Mouse (Mus musculus) right cerebral cortex, adult 2 months (tissue): ENCODE measurements around the gene Dlec1.

Source experiments
- DNase-seq, 2 experiments: peaks; one replicate each; pipeline ENCODE4 v3.0.0; 2021 to 2022; ENCODE audit warnings: low spot score in 2 of 2

The Dlec1 gene

DNA sequence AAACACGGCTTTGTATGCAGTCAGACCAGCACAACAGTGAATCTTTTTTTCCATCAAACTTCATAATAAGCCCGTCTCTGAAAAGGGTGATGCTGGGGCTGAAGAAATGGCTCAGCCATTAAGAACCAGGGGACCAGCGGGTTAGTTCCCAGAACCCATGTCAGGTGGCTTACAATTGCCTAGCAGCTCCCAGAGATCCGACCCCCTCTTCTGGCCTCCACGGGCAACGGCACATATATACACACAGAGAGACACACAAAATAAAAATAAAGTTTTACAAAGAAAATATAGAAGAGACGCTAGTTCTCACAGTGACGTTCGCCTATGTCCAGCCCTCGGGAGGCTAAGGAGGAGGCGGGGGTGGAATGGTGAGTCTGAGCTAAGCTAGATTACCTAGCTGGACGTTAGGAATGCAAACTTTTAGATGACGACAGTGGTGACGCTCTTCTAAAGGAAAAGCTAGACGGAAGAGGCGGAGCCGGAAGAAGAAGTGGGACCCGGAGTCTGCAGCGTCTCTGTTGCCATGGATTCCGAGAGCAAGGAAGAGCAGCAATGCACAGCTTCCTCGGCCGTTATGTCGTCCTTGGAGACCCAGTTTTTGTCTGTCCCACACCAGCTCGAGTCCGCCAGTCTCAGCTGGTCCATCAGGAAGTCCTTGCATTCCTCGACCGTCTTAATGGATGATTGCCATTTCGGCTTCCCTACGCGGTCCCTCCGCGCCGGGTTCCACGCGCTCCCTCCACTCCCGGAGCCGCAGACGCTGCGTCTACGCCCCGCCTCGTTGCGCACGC, at the start of gene Dlec1:
Gene Dlec1, plus strand, starts transcription at position 487 of the 791 bp plus-strand sequence.
- DNase-seq, result peak; percentile 80 to 88

DNA sequence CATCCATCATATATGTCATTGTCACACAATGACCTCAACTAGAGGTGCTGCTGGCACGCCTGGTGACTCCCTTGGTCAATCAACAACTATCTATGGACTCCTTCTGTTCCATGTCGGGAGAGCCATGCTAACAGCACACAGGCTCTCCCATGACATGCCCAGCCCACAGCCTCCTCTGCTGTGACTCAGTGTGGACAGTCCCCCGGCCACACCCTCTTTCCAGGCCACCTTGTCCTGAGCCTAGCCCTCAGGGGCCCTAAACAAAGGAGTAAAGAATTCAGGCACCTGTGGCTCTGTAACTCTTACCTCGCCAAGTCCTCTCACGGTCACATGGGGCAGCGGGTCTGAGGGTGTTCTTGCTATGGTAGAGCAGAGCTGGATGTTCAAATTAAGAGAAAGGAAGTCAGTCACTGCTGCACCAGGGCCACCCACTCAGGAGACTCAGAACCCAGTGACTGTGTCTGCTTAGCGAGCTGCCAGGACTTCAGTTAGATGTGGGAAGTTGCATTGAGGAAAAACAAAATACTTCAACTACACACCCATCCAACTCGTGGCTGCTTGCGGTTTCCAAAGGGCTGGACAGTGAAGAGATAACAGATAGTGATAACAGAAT, 48.2 kb upstream of the Dlec1 start:
- DNase-seq, result no peak

DNA sequence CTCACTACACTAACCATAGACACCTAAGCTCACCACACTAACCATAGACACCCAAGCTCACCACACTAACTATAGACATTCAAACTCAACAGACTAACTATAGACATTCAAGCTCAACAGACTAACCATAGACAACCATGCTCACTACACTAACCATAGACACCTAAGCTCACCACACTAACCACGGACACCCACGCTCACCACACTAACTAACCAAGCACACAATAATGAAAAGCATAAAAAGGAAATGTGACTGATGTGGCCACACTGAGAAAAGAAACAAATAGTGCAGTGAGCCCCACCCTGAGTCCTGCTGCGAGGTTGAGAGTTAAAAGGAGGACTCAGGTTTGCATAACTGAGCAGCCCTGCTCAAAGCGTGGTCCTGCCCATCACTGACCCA, 46.9 kb upstream of the Dlec1 start:
- DNase-seq, result no peak

DNA sequence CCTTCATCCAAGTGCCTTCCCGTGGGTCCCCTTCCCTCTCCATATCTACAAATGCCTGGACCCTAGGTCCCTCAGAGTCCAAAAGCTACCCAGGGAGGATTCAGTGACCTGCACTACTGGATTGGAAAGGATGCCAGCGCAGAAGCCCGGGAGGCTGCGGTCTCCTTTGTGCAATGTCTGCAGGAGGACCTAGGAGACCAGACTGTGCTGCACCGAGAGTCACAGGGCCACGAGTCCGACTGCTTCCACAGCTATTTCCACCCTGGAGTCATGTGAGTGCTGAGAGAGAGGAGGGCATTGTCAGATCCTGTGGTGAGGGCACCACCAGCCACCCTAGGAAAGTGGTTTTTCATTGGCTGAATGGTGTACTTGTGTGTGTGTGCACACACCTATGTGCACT, 44.0 kb upstream of the Dlec1 start:
- DNase-seq, result no peak

DNA sequence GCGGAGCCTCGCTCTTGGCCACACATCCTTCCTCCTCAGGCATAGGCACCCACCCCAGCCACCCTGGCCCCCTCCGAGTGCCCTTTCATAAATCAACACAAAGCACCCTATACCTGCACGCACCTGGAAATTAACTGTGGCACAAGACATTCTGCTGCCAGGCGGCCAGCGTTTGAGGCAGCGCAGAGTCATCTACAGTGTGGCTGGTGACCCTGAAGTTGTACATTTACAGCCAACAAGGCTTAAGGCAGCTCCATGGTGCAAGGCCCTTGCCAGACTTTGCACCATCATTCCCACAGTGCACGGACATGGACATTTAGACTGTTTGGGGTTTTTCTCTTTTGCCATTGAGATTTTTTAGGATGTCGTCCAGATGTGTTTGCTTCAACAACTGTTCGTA, 41.6 kb upstream of the Dlec1 start:
- no peak for DNase-seq

DNA sequence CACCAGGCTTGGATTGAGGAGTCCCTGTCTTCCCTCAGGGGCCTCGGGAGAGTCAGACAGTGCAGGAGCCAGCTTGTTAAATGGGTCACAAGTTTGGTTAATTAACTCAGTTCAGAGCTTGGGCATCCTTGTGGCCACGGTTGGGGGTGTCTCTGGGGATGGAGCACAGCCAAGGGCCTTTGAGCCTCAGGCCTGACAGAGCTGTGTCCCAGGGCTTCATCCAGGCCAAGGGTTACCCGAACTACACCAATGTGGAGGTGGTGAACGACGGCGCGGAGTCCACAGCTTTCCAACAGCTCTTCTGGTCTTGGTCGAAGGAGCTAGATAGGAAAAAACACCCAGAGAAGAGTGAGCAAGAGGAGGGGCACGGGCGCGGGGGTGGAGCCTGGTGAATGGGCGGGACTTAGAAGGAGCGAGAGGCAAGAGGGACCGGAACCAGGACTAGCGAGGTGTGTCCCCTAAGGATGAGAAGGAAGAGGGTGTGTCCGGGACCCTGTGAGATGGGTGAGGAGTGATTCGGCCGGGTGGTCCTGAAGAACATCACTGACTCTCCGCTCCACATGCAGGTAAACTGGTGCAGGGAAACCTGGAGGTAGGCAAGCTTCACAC, 39.1 kb upstream of the Dlec1 start:
- DNase-seq, result no peak

DNA sequence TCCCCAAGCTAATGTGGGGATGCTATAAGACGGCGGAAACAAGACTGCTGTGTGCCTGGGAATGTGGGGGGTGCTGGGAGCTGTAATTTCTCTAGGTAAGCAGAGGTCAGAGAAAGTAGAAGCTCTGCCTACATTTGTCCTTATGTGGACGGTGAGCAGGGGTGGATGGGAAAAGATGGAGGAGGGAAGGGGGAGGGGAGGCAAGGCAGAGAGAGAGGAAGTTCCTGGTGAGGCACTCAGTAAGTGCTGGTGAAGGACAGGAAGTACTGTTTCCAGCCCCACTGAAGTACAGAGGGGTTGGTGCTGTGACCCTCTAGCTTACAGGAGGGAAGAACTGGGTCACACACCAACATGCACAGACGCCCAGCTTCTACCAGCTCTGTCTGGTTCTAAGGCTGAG, 38.0 kb upstream of the Dlec1 start:
- no peak for DNase-seq

DNA sequence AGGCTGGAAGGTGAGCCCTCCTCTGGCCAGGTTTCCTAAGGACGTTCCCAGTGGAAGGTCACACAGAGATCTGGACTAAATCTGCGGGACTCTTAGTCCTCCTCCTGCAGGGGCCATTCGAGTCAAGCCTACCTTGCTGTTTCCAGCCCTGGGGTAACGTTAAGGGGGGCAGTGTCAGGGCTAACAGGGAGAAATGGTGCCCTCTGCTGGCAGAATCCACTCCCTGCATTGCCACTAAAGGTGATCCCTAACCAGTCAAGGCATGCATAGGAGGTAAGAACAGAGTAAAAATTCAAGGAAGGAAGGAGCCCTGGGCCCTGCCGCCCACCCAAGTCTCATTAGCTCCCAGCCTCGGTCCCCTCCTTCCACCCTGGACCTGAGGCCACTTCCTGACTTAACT, 34.7 kb upstream of the Dlec1 start:
- DNase-seq, result peak; percentile 85 to 92

DNA sequence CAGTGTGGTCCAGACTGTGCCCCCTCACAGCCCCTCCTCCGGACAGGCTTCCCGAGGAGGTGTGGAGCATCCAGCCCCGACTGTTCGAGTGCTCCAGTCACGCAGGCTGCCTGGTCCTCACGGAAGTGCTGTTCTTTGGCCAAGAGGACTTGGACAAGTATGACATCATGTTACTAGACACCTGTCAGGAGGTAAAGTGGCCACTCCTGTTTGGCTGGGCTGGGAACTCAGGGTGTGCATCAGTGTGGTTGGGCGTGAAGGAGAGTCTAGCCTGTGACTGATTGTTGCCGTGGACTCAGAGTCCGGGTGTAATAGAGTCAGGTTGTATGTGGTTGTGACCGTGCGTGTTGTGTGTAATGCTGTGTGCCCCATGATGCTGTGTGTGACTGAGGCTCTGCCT, 34.0 kb upstream of the Dlec1 start:
- DNase-seq, result no peak

DNA sequence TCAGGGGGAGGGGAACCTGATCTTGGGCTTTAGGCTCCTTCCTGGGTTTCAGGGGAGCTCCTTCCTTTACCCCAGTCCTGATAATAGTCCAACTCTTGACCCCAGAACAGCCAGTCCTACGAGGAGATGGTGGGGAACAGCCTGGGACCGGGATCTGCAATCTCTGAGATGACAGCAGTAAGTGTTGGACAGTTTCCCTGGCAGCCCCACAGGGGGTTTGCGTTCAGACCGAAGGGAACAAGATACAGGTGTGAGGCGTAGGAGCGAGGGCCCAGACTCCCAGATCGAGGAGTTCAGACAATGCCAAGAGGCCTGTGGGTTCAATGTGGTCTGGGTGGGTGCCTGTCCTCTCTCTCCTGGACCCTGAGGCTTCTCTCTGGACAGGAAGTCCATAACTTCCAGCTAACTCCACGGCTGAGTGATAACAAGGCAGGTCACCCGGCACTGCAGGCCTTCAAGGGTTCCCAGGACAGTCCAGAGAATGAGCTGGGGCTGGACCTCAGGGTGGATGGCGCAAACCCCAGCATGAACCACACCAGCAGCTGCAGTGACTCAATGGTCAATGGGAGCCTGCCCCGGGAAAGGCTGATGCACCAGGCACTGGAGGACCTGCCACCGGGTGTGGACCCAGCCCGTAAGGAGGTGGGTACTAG, 32.0 kb upstream of the Dlec1 start:
- DNase-seq, result no peak

DNA sequence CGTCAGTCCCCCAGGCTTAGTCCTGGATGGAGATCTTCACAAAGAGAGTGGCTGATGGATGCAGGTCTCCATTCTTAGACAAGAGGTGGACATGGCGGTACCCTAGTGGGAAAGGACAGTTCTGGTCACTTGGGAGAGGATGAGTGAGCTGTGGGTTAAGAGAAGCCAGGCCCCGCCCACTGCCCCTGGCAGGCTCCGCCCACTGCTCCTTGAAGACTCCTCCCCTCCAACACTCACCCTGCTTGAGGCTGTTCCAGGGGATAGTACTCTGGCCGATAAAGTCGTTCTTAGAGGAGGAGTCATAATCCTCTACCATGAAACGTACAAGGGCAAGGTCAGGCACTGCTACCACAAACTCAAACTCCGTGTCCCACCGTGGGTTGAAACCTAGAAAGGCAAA, 30.5 kb upstream of the Dlec1 start:
- DNase-seq, result no peak

DNA sequence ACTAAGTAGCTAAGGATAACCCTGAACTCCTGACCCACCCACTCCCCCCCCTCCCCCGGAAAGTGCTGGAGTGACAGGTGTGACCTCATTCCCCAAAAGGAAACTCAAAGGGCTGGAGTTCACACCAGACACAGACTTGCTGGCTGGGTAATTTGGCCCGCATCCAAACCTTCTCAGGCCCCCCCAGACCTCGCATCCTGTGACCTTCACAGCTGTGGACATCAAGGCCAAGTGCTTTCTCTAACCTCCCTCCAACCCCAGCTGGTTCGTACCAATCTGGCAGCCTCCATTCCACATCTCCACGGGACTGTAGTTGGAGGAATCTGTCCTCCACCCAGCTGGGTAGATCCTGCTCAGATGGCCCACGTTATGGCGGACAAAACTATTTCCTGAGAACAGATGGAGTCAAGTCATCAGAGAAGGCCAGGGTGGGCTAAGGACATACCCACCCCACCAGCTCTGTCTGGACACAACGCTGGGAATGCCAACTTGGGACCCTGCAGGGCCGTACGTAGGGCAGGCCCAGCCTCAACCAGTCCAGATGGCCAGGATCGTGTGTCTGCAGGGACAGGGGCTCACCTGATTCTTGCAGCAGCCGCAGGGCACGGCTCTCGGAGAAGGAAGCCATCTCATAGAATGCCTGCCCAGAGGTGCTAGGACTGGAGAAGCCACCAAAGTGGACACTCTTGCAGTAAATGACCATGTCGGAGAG, 28.9 kb upstream of the Dlec1 start:
- no peak for DNase-seq

DNA sequence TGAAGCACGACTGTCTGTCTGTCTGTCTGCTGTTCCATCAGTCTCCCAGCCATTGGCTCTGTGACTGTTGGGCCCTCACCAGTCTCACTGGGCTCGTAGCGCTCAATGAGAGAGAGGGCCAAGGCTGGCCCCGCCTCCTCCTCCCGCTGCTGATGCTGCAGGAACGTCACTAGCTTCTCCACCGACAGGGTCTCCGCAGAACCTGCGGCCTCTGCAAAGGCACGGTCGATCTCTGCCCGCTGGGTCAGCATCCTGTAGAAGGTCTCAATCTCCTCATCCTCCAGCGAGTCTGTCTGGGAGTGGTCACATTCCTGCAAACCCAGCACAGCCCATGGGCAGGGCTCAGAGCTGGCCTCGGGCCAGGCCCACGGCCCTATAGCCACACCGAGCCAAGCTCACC, 26.6 kb upstream of the Dlec1 start:
- no peak for DNase-seq

DNA sequence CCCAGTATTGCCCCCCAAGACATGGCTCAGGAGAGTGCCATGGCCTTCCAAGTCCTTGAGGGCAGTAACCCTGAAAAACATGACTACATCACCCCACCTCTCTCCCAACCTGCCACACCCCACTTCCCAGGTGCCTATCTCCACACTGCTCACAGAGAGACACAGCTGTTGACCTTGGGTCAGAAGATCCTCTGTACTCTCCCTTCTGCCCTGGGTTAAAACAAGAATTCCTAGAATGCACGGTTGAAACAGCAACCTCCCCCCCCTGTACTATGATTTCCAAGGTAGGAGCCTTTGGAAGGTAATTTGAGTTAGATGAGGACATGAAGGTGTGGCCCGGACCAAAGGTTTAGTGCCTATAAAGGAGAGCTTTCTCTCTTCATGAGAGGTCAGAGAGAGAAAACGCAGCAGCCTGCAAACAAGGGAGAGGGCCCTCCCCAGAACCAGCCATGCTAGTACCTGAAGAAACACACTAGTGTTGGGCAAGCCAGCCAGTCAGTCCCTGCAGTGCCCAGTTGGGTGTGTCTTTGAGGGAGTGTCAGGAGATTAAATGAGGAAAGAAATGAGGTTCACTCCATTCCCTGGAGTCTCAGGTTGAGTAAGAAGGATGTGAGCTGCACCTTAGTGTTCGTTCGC, 22.1 kb upstream of the Dlec1 start:
- DNase-seq, result no peak

DNA sequence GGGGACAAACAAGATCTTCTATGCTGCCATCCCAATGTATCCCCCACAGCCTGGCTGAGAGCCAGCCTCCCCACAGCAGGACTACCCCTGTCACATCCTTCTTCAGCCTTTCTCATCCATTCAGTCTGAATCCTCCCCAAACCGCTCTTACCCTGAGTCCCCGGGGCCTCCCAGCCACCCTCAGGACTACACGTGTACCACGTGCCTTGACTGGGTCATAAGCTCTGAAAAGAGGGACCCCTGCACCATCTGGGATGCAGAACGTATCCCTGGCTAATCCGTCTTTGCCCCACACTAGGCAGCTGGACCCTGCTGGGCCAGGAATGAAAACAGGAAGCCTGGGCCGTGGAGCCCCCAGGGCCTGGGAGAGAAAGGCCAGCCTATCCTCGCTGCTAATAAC, 20.2 kb upstream of the Dlec1 start:
- DNase-seq, result no peak

DNA sequence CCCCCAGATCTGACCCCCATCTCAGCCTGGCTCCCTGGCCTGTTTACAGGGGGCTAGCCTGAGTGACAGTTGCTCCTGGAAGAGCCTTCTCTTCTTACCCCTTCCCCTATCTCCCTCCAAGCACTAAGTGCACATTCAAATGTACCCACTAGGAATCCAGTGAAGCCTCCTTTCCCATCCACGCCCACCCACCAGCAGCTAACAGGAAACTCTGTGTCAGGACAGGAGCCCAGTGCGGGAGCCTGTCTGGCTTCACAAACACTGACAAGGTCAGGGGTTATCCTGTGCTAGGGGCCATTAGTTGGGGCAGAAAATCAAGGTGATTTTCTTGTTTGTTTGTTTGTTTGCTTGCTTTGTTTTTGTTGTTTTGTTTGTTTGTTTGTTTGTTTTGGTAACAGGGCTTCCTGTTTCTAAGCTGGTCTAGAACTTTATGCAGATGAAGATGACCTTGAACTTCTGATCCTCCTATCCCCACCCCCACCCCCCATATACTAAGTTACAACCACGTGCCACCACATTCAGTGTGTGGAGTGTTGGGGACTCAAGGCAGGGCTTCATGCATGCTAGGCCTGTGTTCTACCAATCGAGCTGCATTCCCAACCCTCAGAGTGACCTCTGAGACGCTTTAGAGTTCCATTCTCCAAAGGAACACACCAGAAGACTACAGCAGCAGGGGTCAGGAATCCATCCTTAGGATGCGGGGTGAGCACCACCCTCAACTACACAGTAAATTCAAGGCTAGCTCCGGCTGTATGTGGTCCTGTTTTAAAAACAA, 19.4 kb upstream of the Dlec1 start:
- no peak for DNase-seq

DNA sequence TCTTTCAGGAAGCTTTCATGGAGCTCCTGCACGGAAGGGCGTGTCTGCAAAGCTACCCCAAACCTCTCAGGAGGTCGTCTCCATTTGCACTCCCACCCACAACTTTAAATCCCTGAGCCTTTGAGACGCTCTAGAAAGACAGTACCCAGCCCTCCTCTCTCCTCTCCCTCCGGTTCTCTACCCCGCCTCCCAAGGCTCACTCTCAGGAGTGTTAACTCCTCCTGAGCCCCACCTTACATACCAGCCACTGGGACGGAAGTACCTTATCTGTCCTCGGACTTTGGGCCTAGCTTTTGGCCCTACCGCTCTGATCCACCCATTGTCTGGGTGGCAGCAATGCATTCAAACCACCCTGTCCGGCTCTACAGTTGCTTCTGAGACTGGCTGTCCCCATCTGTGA, 18.3 kb upstream of the Dlec1 start:
- no peak for DNase-seq

DNA sequence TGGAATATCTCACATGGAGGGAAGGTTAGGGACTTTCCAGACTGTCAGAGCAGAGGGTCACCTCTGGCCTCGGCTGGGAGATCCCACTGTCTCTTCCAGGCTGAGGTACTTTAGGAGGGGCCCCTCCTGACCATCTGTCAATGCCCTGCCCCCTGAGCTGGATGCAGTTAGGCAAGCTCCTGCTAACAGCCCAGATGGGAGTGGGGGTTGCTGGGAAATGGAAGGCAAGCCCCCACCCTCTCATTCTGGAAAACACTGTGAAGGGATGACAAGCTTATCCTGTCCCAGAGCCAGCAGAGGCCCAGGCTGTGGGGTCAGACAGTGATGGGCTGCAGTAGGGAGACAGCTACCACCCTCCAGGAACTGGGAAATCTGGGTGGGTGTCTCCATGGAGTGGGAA, 15.8 kb upstream of the Dlec1 start:
- DNase-seq, result no peak

DNA sequence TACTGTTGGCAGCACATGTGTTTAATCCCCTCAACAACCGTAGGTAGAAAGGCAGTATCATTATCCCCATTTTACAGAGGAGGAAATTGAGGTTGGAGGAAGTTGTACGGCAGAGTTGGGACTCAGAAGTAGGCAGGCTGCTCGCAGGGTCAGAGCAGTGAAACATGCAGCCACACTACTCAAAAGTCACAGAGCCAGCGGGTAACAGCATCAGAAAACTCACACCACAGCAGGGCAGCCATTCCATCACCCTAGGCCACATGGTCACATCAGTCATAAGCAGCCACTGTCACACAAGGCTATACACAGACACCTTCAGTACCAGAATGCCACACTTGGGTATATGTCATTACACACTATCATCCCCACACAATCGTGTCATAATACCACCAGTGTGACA, 15.0 kb upstream of the Dlec1 start:
- DNase-seq, result no peak

DNA sequence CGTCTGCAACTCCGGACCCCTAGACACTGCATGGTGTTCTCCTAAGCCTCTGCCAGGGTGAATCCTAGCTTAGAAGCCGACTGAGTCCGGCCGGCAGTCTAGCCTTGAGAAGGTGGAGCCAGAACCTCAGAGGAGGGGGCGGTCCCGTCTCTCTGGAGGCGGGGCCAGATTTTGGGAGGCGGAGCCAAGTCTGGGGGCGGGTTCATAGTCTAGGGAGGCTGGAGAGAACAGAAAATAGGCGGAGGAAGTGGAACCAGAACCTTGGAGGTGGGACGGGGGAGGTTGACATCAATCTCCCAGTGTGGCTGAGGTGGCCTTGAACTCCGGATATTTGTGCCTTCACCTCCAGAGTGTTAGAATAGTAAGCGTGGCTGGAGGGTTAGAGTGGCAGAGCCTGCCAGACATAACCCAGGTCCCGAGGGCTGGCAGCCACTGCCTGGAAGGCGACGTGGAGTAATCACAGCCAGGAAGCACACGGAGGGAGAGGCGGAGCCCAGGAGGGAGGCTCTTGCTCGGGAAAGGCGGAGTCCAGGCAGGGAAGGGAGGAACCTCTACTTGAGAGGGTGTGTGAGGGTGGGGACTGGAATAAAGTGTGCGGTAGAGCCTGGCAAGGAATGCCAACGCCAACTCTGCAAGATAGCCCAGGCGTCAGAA, 14.0 kb upstream of the Dlec1 start:
- peak; percentile 63 to 73 for DNase-seq
